Mouse (Mus musculus): ENCODE measurements around the gene Vps29. TPM values are rescaled to one million over a fixed set of nuclear protein-coding genes. Genes with fewer than 3 reads are reported as not detected.

Gene Vps29
- polyA plus RNA-seq, 1 experiment from 2014 or later: 315 TPM

DNA sequence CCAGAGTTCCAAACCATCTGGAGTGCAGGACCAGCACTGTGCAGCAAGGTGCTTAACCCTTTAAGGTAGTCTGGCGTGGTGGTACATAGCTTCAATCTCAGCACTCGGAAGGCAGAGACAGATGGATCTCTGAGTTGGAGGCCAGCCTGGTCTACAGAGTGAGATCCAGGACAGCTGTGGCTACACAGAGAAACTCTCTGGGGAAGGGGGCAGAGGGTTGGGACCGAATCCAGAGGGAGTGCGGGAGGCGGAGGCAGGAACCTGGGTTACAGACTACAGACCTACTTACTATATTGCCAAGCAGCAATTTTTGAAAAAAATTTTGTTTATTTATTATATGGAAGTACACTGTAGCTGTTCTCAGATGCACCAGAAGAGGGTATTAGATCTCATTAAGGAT lies 60.2 kb downstream of the Vps29 start:
- Histone ChIP-seq H3K9me3 (replicated peaks; ENCODE audit: control insufficient read depth, low read length) (no peaks in the 10 kb centered on the region; the same call in 1 of the 2 replicates), H3K27ac (ENCODE audit: low read depth, low read length) (no peak overlapping the region), H3K36me3 (ENCODE audit: control insufficient read depth, insufficient read depth, low read length) (no peaks in the 10 kb centered on the region), H3K9ac (ENCODE audit: low read length) (no peak overlapping the region), H3K4me3 (ENCODE audit: low read depth, low read length) (no peak overlapping the region), H3K27me3 (replicated peaks; ENCODE audit: control insufficient read depth, insufficient read depth, low read length) (no peaks in the 10 kb centered on the region), H3K4me2 (ENCODE audit: low read length) (no peak overlapping the region), H3K4me1 (ENCODE audit: control insufficient read depth, insufficient read depth, low read length) (no peaks in the 10 kb centered on the region)
- ATAC-seq (no peak), DNase-seq (ENCODE audit: low spot score) (no peak)
- 93% methylated on average over 5 of the region's 5 CpGs for WGBS

Other genes starting within 250 kb of the Vps29 start
- gene Ccdc63, start 213.5 kb upstream of the Vps29 start, polyA plus RNA-seq (2014; fragmentation: Nextera tagmentation; extraction: Ambion mirVana): not detected in 2 replicates
- gene Ppp1cc, start 196.1 kb upstream of the Vps29 start, polyA plus RNA-seq (2014; fragmentation: Nextera tagmentation; extraction: Ambion mirVana): 274 and 280 TPM in 2 replicates
- gene Hvcn1, start 147.6 kb upstream of the Vps29 start, polyA plus RNA-seq (2014; fragmentation: Nextera tagmentation; extraction: Ambion mirVana): 1.3 and 2.4 TPM in 2 replicates
- gene Tctn1, start 89.9 kb upstream of the Vps29 start, polyA plus RNA-seq (2014; fragmentation: Nextera tagmentation; extraction: Ambion mirVana): 3.5 and 3.6 TPM in 2 replicates
- gene Pptc7, start 70.0 kb upstream of the Vps29 start, polyA plus RNA-seq (2014; fragmentation: Nextera tagmentation; extraction: Ambion mirVana): 5.2 and 5.9 TPM in 2 replicates
- 12.2 and 13.1 TPM in 2 replicates for gene Rad9b, start 136 bp upstream of the Vps29 start, polyA plus RNA-seq (2014; fragmentation: Nextera tagmentation; extraction: Ambion mirVana)
- gene Gpn3, start 17.5 kb downstream of the Vps29 start, polyA plus RNA-seq (2014; fragmentation: Nextera tagmentation; extraction: Ambion mirVana): 54.9 and 57.2 TPM in 2 replicates
- 146 and 157 TPM in 2 replicates for gene Fam216a, start 18.0 kb downstream of the Vps29 start, polyA plus RNA-seq (2014; fragmentation: Nextera tagmentation; extraction: Ambion mirVana)
- gene Arpc3, start 37.5 kb downstream of the Vps29 start, polyA plus RNA-seq (2014; fragmentation: Nextera tagmentation; extraction: Ambion mirVana): 95.5 and 119 TPM in 2 replicates
- 33.1 and 37.3 TPM in 2 replicates for gene Anapc7, start 67.3 kb downstream of the Vps29 start, polyA plus RNA-seq (2014; fragmentation: Nextera tagmentation; extraction: Ambion mirVana)
- 34.8 and 35.1 TPM in 2 replicates for gene Atp2a2, start 147.9 kb downstream of the Vps29 start, polyA plus RNA-seq (2014; fragmentation: Nextera tagmentation; extraction: Ambion mirVana)